ENCODE assay signal across 8 mouse cellular contexts in genomic region chr11:53466231-53466971, GRCm38 (mm10). TPM values are rescaled to one million over a fixed set of nuclear protein-coding genes. Genes with fewer than 3 reads are reported as not detected.
DNase-seq lines count a peak whose midpoint lies in the region; ATAC-seq and TF ChIP-seq lines count a peak whose summit lies in the region.

No protein-coding gene starts in this region.

- DNase-seq in ZHBTc4 (ENCODE audit: low read depth, low spot score), result peak; percentile 92
- peak; percentile 94 to 95 for DNase-seq in cerebellum, postnatal 25 days
- DNase-seq in frontal cortex, postnatal 36 days (ENCODE audit: low spot score in 2 of 2), result peak; percentile 82 to 87
- peak; percentile 90 to 91 for DNase-seq in layer of hippocampus, postnatal 10 days (ENCODE audit: low spot score in 2 of 2)
- DNase-seq in lung, postnatal 0 days (ENCODE audit: low spot score), result peak; percentile 80
- DNase-seq in ovary, postnatal 36 days (ENCODE audit: low spot score), result peak; percentile 74
- peak; percentile 65 to 86 for DNase-seq in urinary bladder, postnatal 4 days (ENCODE audit: low spot score in 2 of 2)

- 3% methylated on average over 40 of the region's 40 CpGs for WGBS in hindbrain, embryonic 12.5 days
- WGBS in lung, postnatal 0 days, result 10% methylated on average over 40 of the region's 40 CpGs

- TF ChIP-seq CTCF in lung, postnatal 0 days (IDR thresholded peaks at IDR 0.05), result peak; percentile 85

- H3K36me3 ChIP-seq in hindbrain, embryonic 12.5 days, result no peaks in the 10 kb centered on the region
- H3K36me3 ChIP-seq in lung, postnatal 0 days (ENCODE audit: insufficient read depth, low read length), result no peaks in the 10 kb centered on the region

- H3K27ac ChIP-seq in hindbrain, embryonic 12.5 days, result no peak overlapping the region
- H3K27ac ChIP-seq in lung, postnatal 0 days (ENCODE audit: low read length), result no peak overlapping the region

- peaks cover 34% of the 10 kb centered on the region for H3K4me1 ChIP-seq in hindbrain, embryonic 12.5 days
- peaks cover 14% of the 10 kb centered on the region; the same call in 1 of the 2 replicates for H3K4me1 ChIP-seq in lung, postnatal 0 days (ENCODE audit: insufficient read depth, low read depth, low read length)

- peak overlapping the region; percentile 26 for H3K4me3 ChIP-seq in hindbrain, embryonic 12.5 days
- peak overlapping the region; percentile 16; the same call in 1 of the 2 replicates for H3K4me3 ChIP-seq in lung, postnatal 0 days (ENCODE audit: low read depth, low read length)

- ATAC-seq in hindbrain, embryonic 12.5 days (ENCODE audit: low FRiP score), result peak; percentile 21; the same call in 1 of the 2 replicates
- peak; percentile 60 for ATAC-seq in lung, postnatal 0 days

- no peaks in the 10 kb centered on the region for H3K9me3 ChIP-seq in hindbrain, embryonic 12.5 days (replicated peaks)
- H3K9me3 ChIP-seq in lung, postnatal 0 days (ENCODE audit: low read length), result no peaks in the 10 kb centered on the region

- peak overlapping the region; percentile 51 for H3K4me2 ChIP-seq in hindbrain, embryonic 12.5 days (replicated peaks)
- peak overlapping the region; percentile 54 for H3K4me2 ChIP-seq in lung, postnatal 0 days (replicated peaks; ENCODE audit: low read depth, low read length)

- peak overlapping the region; percentile 38; the same call in 1 of the 2 replicates for H3K9ac ChIP-seq in hindbrain, embryonic 12.5 days
- H3K9ac ChIP-seq in lung, postnatal 0 days (replicated peaks; ENCODE audit: low read depth), result 0 out of 2 replicates have a peak overlapping the region, but pooled peaks have one; percentile 26

- peaks cover 88% of the 10 kb centered on the region for H3K27me3 ChIP-seq in hindbrain, embryonic 12.5 days
- H3K27me3 ChIP-seq in lung, postnatal 0 days (replicated peaks; ENCODE audit: insufficient read depth, low read length), result peaks cover 28% of the 10 kb centered on the region

- TF ChIP-seq EP300 in lung, postnatal 0 days (IDR thresholded peaks at IDR 0.05), result no peak

RNA-seq across cellular contexts. Expression of gene Gm9837, which starts 3.9 kb away (rescaled TPM):
- polyA plus RNA-seq in hindbrain, embryonic 12.5 days (2016; fragmentation: Nextera tagmentation; extraction: Ambion mirVana), result not detected in 2 replicates
- under 1 TPM in 1 of 2 experiments, not detected in 1; 0.53 TPM for total RNA-seq in layer of hippocampus, postnatal 10 days (2021)
- not detected in 2 replicates for polyA plus RNA-seq in lung, postnatal 0 days (2015; fragmentation: Nextera tagmentation; extraction: Ambion mirVana)

RNA-seq across cellular contexts. Expression of gene Shroom1, which starts 9.4 kb away (rescaled TPM):
- polyA plus RNA-seq in hindbrain, embryonic 12.5 days (2016; fragmentation: Nextera tagmentation; extraction: Ambion mirVana), result 5.2 and 6.3 TPM in 2 replicates
- 1 to 10 TPM; 3.1 to 3.2 TPM for total RNA-seq in layer of hippocampus, postnatal 10 days (2021)
- 0.88 and 1.0 TPM in 2 replicates for polyA plus RNA-seq in lung, postnatal 0 days (2015; fragmentation: Nextera tagmentation; extraction: Ambion mirVana)

RNA-seq across cellular contexts. Expression of gene Gm10447, which starts 9.5 kb away (rescaled TPM):
- 0.09 and 0.12 TPM in 2 replicates for polyA plus RNA-seq in hindbrain, embryonic 12.5 days (2016; fragmentation: Nextera tagmentation; extraction: Ambion mirVana)
- total RNA-seq in layer of hippocampus, postnatal 10 days (2021), result under 1 TPM in 1 of 2 experiments, not detected in 1; 0.21 TPM
- 0.10 TPM in 1 of 2 replicates, not detected in the other for polyA plus RNA-seq in lung, postnatal 0 days (2015; fragmentation: Nextera tagmentation; extraction: Ambion mirVana)

RNA-seq across cellular contexts. Expression of gene Gm9945, which starts 13.6 kb away (rescaled TPM):
- not detected in 2 replicates for polyA plus RNA-seq in hindbrain, embryonic 12.5 days (2016; fragmentation: Nextera tagmentation; extraction: Ambion mirVana)
- 1 to 10 TPM; 1.1 to 1.5 TPM for total RNA-seq in layer of hippocampus, postnatal 10 days (2021)
- polyA plus RNA-seq in lung, postnatal 0 days (2015; fragmentation: Nextera tagmentation; extraction: Ambion mirVana), result not detected in 2 replicates

RNA-seq across cellular contexts. Expression of gene Sowaha, which starts 13.7 kb away (rescaled TPM):
- polyA plus RNA-seq in hindbrain, embryonic 12.5 days (2016; fragmentation: Nextera tagmentation; extraction: Ambion mirVana), result 0.78 and 0.84 TPM in 2 replicates
- 10 to 100 TPM; 79.9 to 85.1 TPM for total RNA-seq in layer of hippocampus, postnatal 10 days (2021)
- 0.42 and 0.62 TPM in 2 replicates for polyA plus RNA-seq in lung, postnatal 0 days (2015; fragmentation: Nextera tagmentation; extraction: Ambion mirVana)
